Mouse (Mus musculus) forelimb bud, embryonic 11.5 days (tissue): Measurements from ENCODE around the gene Acvrl1.

Experiments
- DNase-seq: peaks from one replicate; pipeline ENCODE4 v3.0.0-alpha.2; 2012; ENCODE audit warnings: low read depth, low spot score

The Acvrl1 gene

DNA sequence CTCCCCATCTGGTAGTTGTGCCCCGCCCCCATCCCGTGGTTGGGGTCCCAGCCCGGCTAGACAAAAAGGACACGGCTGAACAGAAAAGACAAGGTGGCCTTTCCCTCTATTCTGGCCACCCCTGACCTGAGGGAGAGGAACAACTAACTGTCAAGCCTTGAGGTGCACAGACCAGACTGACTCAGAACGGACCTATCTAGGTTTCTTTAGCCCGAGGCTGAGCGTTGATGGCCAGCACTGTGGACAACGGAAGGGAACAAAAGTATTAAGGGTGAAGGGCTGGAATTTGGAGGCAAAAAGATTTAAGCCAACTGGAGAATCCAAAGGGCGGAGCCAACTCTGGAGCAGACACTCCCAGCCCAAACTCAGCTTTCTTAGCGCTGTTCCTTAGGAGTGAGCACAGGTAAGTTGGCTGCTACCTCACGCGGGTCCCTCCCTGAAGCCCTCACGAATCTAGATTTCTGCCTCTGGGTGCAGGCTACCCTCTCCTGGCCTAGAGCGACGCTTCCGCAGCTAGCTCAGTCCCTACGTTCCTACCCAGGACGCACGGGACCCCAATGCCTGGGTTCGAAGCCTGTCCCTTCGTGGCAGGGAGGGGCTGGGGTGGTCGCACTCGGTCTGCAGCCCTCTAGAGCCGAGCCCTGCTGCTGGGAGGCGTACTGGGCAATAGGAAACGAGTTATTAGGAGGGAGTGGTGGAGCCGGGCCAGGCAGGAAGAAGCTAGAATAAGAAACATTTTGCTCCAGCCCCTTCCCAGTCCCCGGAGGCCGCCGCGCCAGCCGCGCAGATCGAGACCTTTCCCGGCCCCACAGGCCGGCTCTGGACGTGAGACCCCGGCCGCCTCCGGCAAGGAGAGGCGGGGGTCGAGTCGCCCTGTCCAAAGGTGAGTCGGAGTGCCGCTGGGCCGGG lies at the start of gene Acvrl1:
Gene Acvrl1 (plus strand): TSS at position 342 of the 909 bp plus-strand sequence.
- no peak for DNase-seq

GRCm38 (mm10) chr15:101078731-101079156 lies 49.6 kb upstream of the Acvrl1 start:
- DNase-seq, result peak; percentile 57

DNA sequence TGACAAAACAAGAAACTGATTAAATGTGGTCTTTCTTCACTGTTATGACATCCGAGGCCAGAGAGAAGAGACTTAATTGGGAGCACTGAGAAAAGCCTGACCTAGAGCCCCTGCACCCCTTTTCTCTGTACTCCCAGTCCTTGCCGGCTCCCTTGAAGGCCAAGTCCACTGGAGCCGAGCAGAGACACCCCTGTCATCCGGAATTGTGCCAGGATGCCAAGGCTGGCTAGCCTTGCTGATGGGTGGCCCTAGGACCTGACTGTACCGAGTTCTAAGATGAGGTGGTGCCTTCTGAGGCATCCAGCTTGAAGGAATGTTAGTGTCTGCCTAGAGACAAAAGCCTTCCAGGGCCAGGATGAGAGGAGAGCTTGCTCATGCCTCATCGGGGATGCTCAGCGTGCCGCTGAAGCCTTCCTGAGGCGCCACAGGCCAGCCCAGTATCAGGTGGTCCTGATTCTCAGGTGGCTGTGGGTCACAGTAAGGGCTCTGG lies 48.2 kb upstream of the Acvrl1 start:
- DNase-seq, result no peak

GRCm38 (mm10) chr15:101081035-101081548 lies 47.2 kb upstream of the Acvrl1 start:
- no peak for DNase-seq

GRCm38 (mm10) chr15:101082236-101082635 lies 46.1 kb upstream of the Acvrl1 start:
- DNase-seq, result peak; percentile 80

- DNase-seq, result no peak
Measured at GRCm38 (mm10) chr15:101084499-101084898, 43.8 kb upstream of the Acvrl1 start.

- DNase-seq, result no peak
Measured at GRCm38 (mm10) chr15:101086451-101086850, 41.9 kb upstream of the Acvrl1 start.

DNA sequence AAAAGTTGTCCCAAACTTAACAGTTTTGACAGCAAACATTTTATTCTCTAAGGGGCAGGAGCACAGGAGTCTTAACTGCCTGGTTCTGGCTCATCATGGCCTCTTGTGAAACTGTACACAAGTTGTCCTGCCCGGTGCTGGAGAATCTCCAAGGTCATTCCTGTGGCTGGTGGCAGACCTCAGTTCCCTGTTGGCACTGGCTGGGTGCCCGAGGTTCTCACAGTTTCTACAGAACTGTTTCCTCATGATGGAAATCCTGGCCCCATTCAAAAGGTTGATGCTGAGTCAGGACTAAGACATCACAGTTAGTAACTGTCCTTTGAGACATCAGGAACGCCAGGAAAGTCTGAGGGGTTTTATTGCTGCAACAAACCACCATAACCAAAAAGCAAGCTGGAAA lies 41.4 kb upstream of the Acvrl1 start:
- DNase-seq, result no peak

- DNase-seq, result no peak
Measured at GRCm38 (mm10) chr15:101088291-101088690, 40.0 kb upstream of the Acvrl1 start.

DNA sequence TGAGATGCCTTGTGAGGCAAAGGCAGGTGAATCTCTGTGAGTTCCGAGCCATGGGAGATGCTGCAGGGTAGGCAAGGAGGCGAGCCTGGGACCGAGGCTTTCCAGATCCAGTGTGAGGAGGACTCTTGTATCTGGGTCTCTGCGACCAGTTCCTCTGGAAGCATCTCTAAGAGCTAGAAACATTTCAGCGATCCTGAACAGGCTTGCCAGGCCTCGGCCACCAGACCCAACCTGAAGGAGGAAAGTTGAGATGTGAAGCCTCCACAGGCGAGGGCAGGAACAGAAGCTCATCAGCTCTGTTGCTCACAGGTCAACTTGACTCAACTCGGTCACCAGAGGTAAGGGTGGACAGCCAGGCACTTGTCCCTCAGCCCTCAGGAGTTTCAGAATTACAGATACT lies 36.8 kb upstream of the Acvrl1 start:
- no peak for DNase-seq

- DNase-seq, result no peak
Measured at GRCm38 (mm10) chr15:101092121-101092828, 36.0 kb upstream of the Acvrl1 start.

DNA sequence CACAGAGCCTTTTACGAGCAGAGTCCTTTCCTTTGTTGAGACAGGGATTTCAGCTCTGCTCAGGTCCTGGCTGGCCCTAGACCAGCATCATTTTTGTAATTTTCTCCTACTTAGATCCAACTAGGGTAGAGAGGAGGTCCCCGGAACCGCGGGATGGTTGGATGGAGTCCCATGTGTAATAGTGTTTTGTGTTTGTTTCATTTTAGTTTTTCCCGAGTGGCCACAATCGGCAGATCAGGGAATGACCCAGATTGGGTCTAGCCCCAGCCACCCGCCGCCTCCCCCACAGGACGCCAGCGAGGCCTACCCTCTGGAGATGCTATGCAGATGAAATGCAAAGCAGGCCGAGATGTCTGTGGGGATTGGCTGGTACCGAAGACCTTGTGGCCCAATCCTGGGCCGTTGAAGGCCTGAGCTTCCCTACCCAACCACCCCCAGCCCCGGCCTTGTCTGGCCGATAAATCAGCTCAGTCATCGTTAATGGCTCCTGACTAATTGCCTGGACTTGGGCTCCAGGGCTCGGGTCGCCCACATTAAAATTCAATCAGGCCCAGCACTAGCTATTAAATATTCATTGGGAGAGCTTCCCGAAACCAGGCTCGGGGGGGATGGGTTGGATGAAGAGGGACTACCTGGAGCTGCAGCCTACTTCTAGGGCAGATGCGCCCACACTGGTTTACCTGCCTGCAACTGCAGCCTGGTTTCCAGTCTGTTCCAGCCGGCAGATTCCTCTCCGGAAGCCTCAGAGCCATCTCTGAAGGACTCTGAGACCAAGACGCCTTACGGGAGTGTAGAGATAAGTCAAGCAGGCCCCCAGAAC lies 35.3 kb upstream of the Acvrl1 start:
- DNase-seq, result peak; percentile 89

DNA sequence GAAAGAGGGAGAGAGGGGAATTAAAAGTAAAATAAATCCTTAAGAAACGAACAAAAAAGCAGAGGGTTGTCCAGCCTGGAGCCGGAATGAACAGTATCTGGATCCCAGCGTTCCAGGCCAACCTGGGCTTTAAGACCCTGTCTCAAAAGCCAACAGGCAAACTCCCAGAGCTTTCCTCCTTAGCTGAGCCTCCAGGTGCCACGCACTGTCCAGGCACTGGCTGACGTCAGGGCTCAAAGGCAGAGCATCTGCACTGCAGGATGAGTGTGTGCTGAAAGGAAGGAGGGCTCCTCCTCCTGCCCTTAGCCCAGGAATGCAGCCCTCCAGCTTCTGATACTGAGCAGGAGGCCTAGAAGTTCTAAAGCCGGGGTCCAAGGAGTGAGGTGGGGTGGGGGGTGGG lies 34.3 kb upstream of the Acvrl1 start:
- DNase-seq, result no peak

DNA sequence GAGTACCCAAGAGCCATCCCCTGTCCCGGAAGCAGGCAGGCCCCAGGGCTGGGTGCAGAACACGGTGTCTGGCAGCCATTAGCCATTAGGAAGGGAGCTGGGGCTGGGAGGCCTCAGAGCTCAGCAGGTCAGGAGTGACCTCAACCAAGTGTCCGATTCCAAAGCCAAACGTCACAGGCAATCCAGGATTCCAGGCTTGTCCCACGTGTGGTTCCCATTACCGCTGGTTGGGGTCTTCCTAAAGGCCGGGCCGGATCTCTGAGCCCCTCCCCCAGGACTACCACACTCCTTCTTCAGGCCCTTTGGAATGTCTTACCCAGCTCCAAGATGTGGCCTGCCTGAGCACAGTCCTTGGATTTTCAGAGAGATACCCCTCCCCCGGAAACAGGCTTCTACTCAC lies 33.3 kb upstream of the Acvrl1 start:
- peak; percentile 69 for DNase-seq

GRCm38 (mm10) chr15:101095392-101095791 lies 32.9 kb upstream of the Acvrl1 start:
- no peak for DNase-seq

DNA sequence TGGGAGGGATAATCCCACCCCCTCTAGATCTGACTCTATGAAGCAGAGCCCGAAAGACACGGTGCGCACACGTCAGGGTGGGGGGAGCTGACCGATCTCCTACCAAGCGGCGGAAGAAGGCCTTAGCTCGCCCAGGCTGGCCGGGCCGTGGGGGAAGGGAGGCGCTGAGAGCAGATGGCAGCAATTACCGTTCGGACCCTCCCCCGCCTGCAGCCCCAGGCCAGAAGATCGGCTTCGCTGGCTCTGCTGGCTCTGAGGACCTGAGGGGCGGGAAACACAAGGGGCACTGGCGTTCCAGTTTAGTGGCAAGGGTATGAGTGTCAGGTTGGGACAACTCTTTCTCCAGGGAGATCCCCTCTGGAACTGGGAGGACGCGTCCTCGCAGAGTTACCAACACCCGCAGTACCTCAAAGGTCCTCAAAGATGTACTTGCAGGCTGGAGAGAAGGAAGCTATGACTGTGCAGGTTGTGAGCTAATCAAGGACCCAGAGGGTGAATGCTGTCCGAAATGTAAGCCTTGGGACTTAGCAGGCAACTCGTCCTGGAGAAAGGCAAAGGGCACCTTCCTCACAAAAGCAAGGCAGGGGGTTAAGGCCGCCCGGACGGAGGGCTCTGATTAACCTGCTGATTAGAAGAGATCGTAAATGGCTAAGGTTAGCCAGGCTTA lies 30.2 kb upstream of the Acvrl1 start:
- peak; percentile 83 for DNase-seq

- no peak for DNase-seq
Measured at GRCm38 (mm10) chr15:101100996-101101395, 27.3 kb upstream of the Acvrl1 start.

- no peak for DNase-seq
Measured at GRCm38 (mm10) chr15:101103605-101104304, 24.6 kb upstream of the Acvrl1 start.

DNA sequence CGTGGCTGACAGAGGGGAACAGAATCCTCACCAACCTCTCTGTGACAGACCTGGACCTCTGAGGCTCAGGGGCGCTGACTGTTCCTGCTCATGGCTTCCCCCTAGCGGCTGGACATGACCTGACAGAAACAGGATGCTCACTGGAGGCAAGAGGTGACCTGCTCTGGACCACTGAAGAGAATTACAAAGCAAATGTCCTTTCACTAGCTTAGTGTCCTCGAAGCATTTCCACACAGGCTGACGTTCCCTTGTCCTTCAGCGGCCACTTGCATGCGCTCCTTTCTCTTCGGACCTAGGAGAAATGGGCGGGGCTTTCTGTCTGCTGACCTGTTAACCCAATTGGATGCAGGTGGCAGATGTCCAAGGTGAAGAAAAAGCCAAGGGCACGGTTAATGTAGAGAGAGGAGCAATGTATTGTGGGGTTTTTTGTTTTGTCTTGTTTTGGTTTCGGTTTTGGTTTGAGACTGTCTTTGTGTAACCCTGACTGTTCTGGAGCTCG lies 22.8 kb upstream of the Acvrl1 start:
- peak; percentile 74 for DNase-seq

DNA sequence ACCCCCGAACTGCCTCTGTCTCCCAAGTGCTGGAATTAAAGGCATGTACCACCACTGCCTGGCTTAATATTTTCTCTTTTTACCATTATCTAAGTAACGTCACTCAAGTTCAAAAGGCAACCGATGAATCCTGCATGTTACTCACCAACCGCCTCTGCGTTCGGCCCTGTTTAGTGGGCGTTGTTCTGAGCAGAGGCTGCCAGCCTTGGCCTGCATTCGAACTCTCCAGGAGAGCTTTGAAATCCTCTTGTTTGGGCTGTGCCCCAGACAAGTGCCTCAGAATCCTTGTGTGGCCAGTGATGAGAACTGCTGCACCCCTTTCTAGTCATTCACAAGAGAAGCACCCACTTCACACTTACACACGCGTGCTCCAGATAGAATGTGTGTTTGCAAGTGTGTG lies 22.3 kb upstream of the Acvrl1 start:
- DNase-seq, result no peak
